Mouse (Mus musculus) cerebellum, postnatal 4 days (tissue): ENCODE data around the gene Hpd.
"Not testable (repeated sequence)": the region's sequence is repeated elsewhere in the genome, so short reads cannot be mapped to it uniquely, and the experiment has no call there.

Source experiments
- DNase-seq, 2 experiments: peaks; one replicate each; pipeline ENCODE4 v3.0.0; 2022; ENCODE audit warnings: low spot score in 2 of 2, mixed read lengths in 1 of 2

The Hpd gene

GRCm38 (mm10) chr5:123182651-123183050 is at the start of gene Hpd:
Gene Hpd (minus strand): TSS chr5:123182727.
- no peak for DNase-seq

GRCm38 (mm10) chr5:123232180-123232579 is 49.7 kb upstream of the Hpd start:
- no peak for DNase-seq

GRCm38 (mm10) chr5:123229296-123229695 is 46.8 kb upstream of the Hpd start:
- no peak for DNase-seq

- DNase-seq = no peak
These were observed 46.0 kb upstream of the Hpd start for GRCm38 (mm10) chr5:123228524-123228922.

GRCm38 (mm10) chr5:123227762-123228523 is 45.4 kb upstream of the Hpd start:
- DNase-seq = peak; percentile 96

GRCm38 (mm10) chr5:123226851-123227250 is 44.3 kb upstream of the Hpd start:
- no peak for DNase-seq

GRCm38 (mm10) chr5:123223861-123224260 is 41.3 kb upstream of the Hpd start:
- not testable (repeated sequence) for DNase-seq

GRCm38 (mm10) chr5:123223051-123223410 is 40.5 kb upstream of the Hpd start:
- no peak for DNase-seq

GRCm38 (mm10) chr5:123222346-123223050 is 40.0 kb upstream of the Hpd start:
- DNase-seq = not testable (repeated sequence)

- not testable (repeated sequence) for DNase-seq
These were observed 21.1 kb upstream of the Hpd start for GRCm38 (mm10) chr5:123203591-123203990.

- DNase-seq = not testable (repeated sequence)
These were observed 20.2 kb upstream of the Hpd start for GRCm38 (mm10) chr5:123202771-123203170.

GRCm38 (mm10) chr5:123201987-123202386 is 19.5 kb upstream of the Hpd start:
- no peak for DNase-seq

- DNase-seq = no peak
These were observed 19.0 kb upstream of the Hpd start for GRCm38 (mm10) chr5:123201523-123201892.

- DNase-seq = not testable (repeated sequence)
These were observed 18.4 kb upstream of the Hpd start for GRCm38 (mm10) chr5:123200816-123201522.

GRCm38 (mm10) chr5:123198523-123198922 is 16.0 kb upstream of the Hpd start:
- no peak for DNase-seq

- no peak for DNase-seq
These were observed 14.2 kb upstream of the Hpd start for GRCm38 (mm10) chr5:123196746-123197145.

- DNase-seq = peak in 1 of 2 experiments; percentile 7
These were observed 13.0 kb upstream of the Hpd start for GRCm38 (mm10) chr5:123195500-123196000.

GRCm38 (mm10) chr5:123194856-123195255 is 12.3 kb upstream of the Hpd start:
- peak in 1 of 2 experiments; percentile 12 for DNase-seq

- peak in 1 of 2 experiments; percentile 7 for DNase-seq
These were observed 10.9 kb upstream of the Hpd start for GRCm38 (mm10) chr5:123193436-123193835.

GRCm38 (mm10) chr5:123192606-123193150 is 10.2 kb upstream of the Hpd start:
- DNase-seq = peak in 1 of 2 experiments; percentile 10

- peak in 1 of 2 experiments; percentile 0 for DNase-seq
These were observed 8.9 kb upstream of the Hpd start for GRCm38 (mm10) chr5:123191427-123191826.

- peak in 1 of 2 experiments; percentile 1 for DNase-seq
These were observed 8.4 kb upstream of the Hpd start for GRCm38 (mm10) chr5:123190912-123191311.
